Mouse (Mus musculus): Measurements from ENCODE around the gene Cib2. TPM values are rescaled to one million over a fixed set of nuclear protein-coding genes. Genes with fewer than 3 reads are reported as not detected.
"Not testable (repeated sequence)": the region's sequence is repeated elsewhere in the genome, so short reads cannot be mapped to it uniquely, and the experiment has no call there.

Gene Cib2
- total RNA-seq (2021) = 1 to 10 TPM; 1.4 to 1.7 TPM

DNA sequence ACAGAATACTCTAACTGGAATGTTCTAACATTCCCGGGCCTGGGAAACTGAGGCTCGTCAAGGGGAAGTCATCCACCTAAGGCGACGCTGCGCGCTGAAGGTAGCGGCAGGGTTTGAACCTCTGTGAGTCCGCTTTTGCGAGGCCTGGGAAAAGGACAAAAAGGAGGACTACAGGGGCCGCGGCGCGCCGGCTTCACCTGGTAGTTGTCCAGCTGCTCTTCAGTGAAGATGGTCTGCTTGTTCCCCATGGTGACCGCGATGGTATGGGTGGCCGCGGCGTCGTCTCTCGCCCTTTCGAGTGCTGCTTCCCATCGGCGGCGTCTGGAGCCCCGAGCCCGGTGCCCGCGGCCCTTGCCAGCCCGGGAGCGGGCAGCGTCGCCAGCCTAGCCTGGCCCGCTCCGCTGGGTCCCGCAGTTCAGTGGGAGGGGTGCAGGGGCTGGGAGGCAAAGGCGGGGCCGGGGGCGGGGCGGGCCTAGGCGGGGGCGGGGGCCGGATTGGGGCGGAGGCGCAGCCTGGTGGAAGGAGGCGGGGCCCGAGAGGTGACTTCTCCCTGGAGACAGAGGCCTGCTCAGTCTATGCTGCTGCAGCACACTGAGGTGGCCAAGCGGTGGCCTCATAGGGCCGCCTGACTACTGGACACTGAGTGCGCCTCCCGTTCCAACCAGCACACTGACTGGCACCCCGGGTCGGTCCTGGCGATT is at the start of gene Cib2:
TSS of gene Cib2 (minus strand) at position 448 of the 701 bp plus-strand sequence.
- intact Hi-C loops (cut with DNase I) = loop anchor here (2.0 to 5.0 kb wide), 4 partner anchors 27 to 117 kb away; partner anchors contain the start of gene Idh3a

GRCm38 (mm10) chr9:54604886-54605285 is 44.9 kb upstream of the Cib2 start:
- DNase-seq = peak; percentile 46 to 62
- intact Hi-C loops (cut with DNase I) = loop anchor here (5.0 kb wide), 2 partner anchors 43 to 168 kb away; partner anchors contain the start of gene Cib2

More for the DNA sequence above, at the start of gene Cib2:
- peak; percentile 74 to 76 for DNase-seq

DNA sequence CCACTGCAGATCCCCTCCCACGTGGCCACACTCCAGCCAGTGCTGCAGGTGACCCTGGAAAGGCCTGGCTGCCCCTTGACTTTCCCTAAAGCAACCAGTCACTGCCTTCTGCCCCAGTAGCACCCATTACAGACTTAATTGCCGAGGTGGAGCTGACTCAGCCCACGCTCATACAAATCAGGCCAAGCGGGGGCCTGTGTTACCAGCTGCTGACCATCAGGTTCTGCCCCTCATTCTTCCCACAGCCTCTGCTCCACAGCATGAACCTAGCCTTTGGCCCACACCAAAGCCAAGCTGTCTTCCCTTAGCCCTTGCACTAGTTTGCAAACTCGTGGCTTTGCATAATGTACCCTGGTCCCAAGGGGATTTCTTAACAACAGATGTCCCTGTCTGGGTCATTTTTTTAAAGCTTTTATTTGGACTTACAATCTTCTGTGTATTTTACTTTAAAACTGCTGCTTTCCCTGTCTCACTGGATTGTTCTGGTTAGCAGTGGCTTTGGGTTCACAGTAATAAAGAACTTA is 44.2 kb upstream of the Cib2 start:
- no peak for DNase-seq
- intact Hi-C loops (cut with DNase I) = no loop called here

- intact Hi-C loops (cut with DNase I) = no loop called here
- DNase-seq = no peak
Measured at GRCm38 (mm10) chr9:54602916-54603315, 42.9 kb upstream of the Cib2 start.

GRCm38 (mm10) chr9:54602386-54602785 is 42.4 kb upstream of the Cib2 start:
- intact Hi-C loops (cut with DNase I) = no loop called here
- DNase-seq = no peak

DNA sequence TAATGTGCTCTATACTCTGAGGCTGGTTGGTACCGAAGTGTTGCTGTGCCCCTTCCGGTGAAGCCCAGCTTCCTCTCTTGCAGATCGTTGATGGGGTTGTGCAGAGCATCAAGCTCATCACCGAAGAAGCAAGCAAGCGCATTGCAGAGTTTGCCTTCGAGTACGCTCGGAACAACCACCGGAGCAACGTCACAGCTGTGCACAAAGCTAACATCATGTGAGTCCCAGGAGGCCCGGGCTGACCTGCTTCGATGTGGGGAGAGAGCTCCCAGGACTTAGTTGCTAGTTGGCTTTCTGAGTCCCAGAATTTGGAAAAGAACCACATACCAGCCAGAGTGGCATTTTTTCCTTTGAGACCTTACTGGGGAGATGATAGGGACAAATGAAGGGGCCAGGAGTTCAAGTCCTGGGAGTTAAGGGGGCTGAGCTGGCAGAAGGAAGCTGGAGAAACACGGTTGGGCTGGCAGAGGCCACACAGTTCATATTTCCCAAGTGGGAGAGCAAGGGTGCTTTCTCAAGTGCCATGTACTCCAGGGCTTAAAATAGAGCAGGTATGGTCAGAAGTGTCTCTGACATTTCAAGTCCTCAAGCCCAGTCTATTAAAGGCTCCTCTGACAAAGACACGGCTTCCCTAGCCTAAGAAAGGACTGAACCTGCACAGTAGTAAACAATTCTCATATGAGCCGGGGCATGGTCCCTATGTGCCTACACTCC is 36.9 kb upstream of the Cib2 start:
- peak; percentile 6 to 35 for DNase-seq
- intact Hi-C loops (cut with DNase I) = no loop called here

- intact Hi-C loops (cut with DNase I); DNase-seq: not testable (repeated sequence)
Measured at GRCm38 (mm10) chr9:54593652-54594051, 33.6 kb upstream of the Cib2 start.

DNA sequence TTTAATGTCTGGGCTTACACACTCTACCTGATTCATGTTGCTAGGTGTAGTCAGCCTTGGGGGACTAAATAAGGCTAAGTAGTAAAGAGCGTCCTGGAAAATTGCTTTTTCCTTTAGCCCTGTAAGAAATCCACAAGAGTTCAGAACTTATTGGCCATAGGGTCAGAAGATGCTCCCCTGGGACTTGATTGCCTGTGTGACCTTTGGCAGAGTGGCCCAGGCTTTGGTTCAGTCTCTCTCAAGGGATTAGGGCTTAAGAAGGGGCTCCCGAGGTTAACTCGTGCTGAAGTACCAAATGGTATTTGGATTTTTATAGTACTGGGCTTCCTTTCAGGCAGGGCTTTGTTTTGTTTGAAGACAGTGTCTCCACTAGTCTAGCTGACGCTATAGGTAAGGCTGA is 27.8 kb upstream of the Cib2 start:
- intact Hi-C loops (cut with DNase I) = loop anchor here (2.0 to 10.0 kb wide), 3 partner anchors 27 to 1347 kb away; partner anchors contain the start of genes Cib2, Dmxl2 and Scaper
- no peak for DNase-seq

DNA sequence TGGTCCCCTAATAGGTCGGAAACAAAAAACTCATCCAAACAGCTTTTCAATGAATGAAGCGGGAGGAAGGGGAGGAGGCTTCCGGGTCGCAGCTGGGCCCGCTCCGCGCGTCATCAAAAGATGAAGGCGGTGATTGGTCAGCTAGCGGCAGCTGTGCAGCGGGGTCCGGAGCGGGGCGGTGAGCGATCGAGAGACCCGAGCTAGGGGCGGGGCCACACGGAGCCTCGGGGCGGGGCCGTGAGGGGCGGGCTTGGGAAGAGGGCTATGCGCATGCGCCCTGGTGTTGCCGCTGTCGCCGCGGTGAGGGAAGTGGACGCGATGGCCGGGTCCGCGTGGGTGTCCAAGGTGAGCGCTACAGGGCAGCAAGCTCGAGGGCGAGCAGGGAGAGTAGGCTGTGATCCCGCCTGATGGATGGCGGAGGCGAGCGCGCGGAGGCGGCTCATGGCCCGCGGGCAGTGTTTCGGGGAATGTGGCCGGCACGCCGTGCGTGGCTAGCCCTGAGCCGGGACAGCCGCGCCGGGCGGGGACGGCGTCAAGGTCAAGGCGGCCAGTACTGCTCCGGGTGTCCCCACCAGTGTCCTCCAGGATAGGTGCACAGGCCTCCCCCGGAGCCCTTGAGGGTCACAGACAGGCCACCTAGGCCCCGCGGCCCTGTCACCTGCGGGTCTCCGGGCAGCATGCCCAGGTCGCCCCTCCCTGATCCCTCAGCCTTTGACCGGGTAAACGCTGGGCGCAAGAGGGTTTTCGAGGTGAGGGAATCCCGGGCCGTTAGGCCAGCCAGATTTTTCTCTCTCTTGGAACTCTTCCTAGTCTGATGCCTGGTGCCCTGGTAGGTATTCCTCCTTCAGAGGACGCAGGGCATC is 26.4 kb upstream of the Cib2 start, which contains the start of gene Idh3a:
TSS of gene Idh3a (plus strand) at position 136 of the 863 bp plus-strand sequence.
- intact Hi-C loops (cut with DNase I) = loop anchor here (2.0 to 10.0 kb wide), 3 partner anchors 26 to 1348 kb away; partner anchors contain the start of genes Cib2, Dmxl2 and Scaper
- peak; percentile 98 for DNase-seq

DNA sequence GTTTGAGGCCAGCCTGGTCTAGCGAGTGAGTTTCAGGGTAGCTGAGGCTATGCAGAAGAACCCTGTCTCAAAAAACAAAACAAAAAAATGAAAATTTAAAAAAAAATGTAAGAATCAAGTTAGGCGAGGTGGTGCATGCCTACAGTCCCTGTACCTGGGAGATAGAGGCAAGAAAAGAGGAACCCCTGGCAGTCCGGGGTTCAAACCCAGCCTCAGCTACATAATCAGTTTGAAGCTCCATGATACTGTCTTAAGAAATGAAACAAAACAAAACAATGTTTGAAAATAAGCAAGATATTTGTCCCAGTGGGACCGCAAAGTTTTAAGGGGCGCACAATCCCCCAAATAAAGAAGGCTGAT is 25.8 kb upstream of the Cib2 start:
- DNase-seq = no peak
- intact Hi-C loops (cut with DNase I) = loop anchor here (2.0 to 10.0 kb wide), 3 partner anchors 25 to 1349 kb away; partner anchors contain the start of genes Cib2, Dmxl2 and Scaper

DNA sequence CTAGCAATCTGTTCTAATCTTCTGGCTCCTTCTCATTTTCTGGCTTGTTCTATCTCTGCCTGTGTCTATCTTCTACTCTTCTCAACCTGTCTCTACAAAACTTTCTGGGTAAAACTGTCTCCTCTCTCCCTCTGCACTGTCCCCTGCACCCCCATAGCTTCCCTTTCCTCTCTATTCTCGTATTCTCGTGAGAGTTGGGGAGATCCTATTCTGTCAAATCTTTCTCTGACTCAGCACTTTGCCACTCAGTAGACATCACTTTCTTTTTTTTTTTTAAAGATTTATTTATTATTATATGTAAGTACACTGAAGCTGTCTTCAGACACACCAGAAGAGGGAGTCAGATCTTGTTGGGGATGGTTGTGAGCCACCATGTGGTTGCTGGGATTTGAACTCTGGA is 24.1 kb upstream of the Cib2 start:
- intact Hi-C loops (cut with DNase I) = loop anchor here (10.0 kb wide), 1 partner anchor 1351 kb away; the partner anchor contains the start of gene Scaper
- not testable (repeated sequence) for DNase-seq

DNA sequence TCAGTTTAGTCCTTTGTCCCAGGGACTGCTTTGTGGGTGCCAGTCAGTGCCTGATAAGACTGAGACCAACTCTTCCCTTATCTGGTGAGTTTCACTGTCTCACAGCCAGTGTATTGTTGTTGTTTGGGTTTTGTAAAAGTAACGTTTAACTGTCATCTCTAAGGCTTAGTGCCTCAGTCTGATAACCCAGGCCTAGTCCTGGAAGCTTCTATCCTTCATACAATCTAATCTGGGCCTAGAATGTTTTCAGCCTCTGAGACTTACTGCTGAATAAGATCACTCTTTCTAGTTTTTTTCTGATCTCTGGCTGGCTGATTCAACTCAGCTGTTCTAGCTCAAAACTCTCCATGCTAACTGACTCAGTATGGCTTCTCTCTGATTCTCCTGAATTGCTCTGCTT is 23.7 kb upstream of the Cib2 start:
- no peak for DNase-seq
- intact Hi-C loops (cut with DNase I) = loop anchor here (10.0 kb wide), 1 partner anchor 1351 kb away; the partner anchor contains the start of gene Scaper

GRCm38 (mm10) chr9:54571130-54571839 is 11.3 kb upstream of the Cib2 start:
- intact Hi-C loops (cut with DNase I) = no loop called here
- no peak for DNase-seq

- DNase-seq = no peak
- intact Hi-C loops (cut with DNase I) = no loop called here
Measured at GRCm38 (mm10) chr9:54568732-54569131, 8.7 kb upstream of the Cib2 start.

- intact Hi-C loops (cut with DNase I) = no loop called here
- DNase-seq = no peak
Measured at GRCm38 (mm10) chr9:54566958-54567357, 6.9 kb upstream of the Cib2 start.

DNA sequence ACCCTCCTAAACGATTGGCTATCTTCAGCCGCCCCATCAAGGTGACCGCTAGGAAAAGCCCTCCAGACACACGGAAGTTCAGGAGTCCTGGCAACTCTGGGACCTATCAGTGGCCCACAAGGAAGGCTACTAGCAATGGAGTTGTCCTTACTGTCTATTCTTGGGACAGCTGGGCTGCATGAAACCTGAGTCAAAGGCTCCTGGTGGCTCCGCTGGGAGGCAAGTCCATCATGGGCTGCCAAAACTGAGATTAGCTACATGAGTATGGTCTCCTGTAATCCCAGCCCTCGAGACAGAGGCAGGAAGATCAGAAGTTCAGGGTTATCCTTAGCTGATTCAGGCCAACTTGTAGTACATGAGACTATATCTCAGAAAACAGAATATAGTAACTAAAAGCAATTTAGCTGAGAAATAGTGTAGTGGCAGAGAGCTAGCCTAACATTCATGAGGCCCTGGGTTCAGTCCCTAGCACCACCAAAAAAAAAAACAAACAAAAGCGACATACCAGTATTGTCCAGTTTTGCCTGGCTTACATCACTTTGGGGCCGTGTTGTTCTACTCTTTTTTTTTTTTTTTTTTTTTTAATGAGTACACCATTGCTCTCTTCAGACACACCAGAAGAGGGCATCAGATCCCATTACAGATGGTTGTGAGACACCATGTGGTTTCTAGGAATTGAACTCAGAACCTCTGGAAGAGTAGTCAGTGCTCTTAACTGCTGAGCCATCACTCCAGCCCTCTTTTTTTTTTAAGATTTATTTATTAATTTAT is 998 bp upstream of the Cib2 start:
- intact Hi-C loops (cut with DNase I) = loop anchor here (2.0 to 5.0 kb wide), 3 partner anchors 26 to 116 kb away; partner anchors contain the start of gene Idh3a
- no peak for DNase-seq

GRCm38 (mm10) chr9:54558731-54559130 is 1.3 kb downstream of the Cib2 start:
- no peak for DNase-seq
- intact Hi-C loops (cut with DNase I) = loop anchor here (2.0 kb wide), 1 partner anchor 56 kb away; no protein-coding TSS in a partner anchor

DNA sequence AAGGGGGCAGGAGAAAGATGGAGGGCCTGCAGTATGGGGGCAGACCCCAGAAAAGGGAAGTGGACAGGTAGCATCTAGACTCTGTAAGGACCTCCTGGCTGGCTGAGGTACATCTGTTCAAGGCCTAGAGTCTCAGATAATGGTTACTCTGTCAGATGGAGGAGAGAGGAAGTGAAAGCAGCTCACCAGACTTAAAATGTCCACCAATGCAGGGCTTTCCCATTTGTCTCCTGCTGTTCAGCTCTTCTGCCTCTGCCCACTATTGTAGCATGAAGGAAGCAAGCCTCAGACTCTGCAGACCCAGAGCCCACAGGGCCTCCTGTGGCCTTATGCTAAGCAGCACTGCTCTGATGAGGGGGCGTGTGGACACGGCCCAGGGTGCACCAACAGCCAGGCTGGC is 5.0 kb downstream of the Cib2 start:
- intact Hi-C loops (cut with DNase I) = no loop called here

GRCm38 (mm10) chr9:54552409-54552808 is 7.6 kb downstream of the Cib2 start:
- intact Hi-C loops (cut with DNase I) = no loop called here
- no peak for DNase-seq

More for the DNA sequence above, 5.0 kb downstream of the Cib2 start:
- no peak for DNase-seq

Measured in heart, postnatal 36 days (tissue).